Mouse (Mus musculus) MEL (cell line): Measurements from ENCODE around the gene Ano10. TPM values are rescaled to one million over a fixed set of nuclear protein-coding genes. Genes with fewer than 3 reads are reported as not detected.

Experiments used
- DNase-seq: peaks from one replicate; pipeline ENCODE4 v3.0.0; 2011; ENCODE audit warnings: low read depth, low spot score
- H3K27ac ChIP-seq: 2 replicates; pipeline ENCODE4 v1.5.1; 2012; ENCODE audit warnings: low read depth, mild to moderate bottlenecking, control low read depth, low read length, moderate library complexity; ENCODE audit not compliant: control insufficient read depth
- H3K27me3 ChIP-seq, 2 experiments: fragments of 150-350 bp in 1 of 2; sonication (generic) in 1 of 2; 2 replicates each; pipeline ENCODE4 v1.6.1; 2012; ENCODE audit warnings: low read length in 2 of 2, mild to moderate bottlenecking in 2 of 2, improper control_type of control experiment in 1 of 2, moderate library complexity in 1 of 2; ENCODE audit not compliant: insufficient read depth in 2 of 2, control insufficient read depth in 1 of 2
- H3K36me3 ChIP-seq, 2 experiments: 2 replicates each; pipeline ENCODE4 v1.6.1; 2012 to 2014; ENCODE audit warnings: low read length in 2 of 2, improper control_type of control experiment in 1 of 2, inconsistent platforms in 1 of 2, mild to moderate bottlenecking in 1 of 2; ENCODE audit not compliant: insufficient read depth in 2 of 2, control insufficient read depth in 1 of 2
- H3K4me1 ChIP-seq, 2 experiments: fragments of 150-350 bp in 1 of 2; sonication (generic) in 1 of 2; 2 replicates each; pipeline ENCODE4 v1.6.1; 2012; ENCODE audit warnings: low read length in 2 of 2, improper control_type of control experiment in 1 of 2, mild to moderate bottlenecking in 1 of 2; ENCODE audit not compliant: insufficient read depth in 2 of 2, control insufficient read depth in 1 of 2
- H3K4me3 ChIP-seq, 2 experiments: fragments of 150-350 bp in 1 of 2; sonication (generic) in 1 of 2; 2 replicates each; pipeline ENCODE4 v1.5.1; 2012; ENCODE audit warnings: low read depth in 2 of 2, low read length in 2 of 2, mild to moderate bottlenecking in 2 of 2, moderate library complexity in 2 of 2, control low read depth in 1 of 2, improper control_type of control experiment in 1 of 2; ENCODE audit not compliant: control insufficient read depth in 1 of 2, insufficient read depth in 1 of 2
- H3K79me2 ChIP-seq: 2 replicates; pipeline ENCODE4 v1.6.1; 2012; ENCODE audit warnings: mild to moderate bottlenecking, low read length, moderate library complexity; ENCODE audit not compliant: control insufficient read depth, poor library complexity, insufficient read depth
- H3K9ac ChIP-seq: 2 replicates; pipeline ENCODE4 v1.6.1; 2012; ENCODE audit warnings: low read depth, mild to moderate bottlenecking, control low read depth, low read length, moderate library complexity; ENCODE audit not compliant: control insufficient read depth, poor library complexity, severe bottlenecking
- H3K9me3 ChIP-seq: fragments of 150-350 bp; sonication (generic); replicated peaks from 2 replicates; pipeline ENCODE4 v1.6.1; 2012; ENCODE audit warnings: mild to moderate bottlenecking, low read length, improper control_type of control experiment, moderate library complexity; ENCODE audit not compliant: insufficient read depth
- BHLHE40 ChIP-seq: IDR thresholded peaks from 2 replicates; pipeline ENCODE4 v1.6.1; 2012; ENCODE audit warnings: low read depth, mild to moderate bottlenecking, inconsistent platforms, low read length, improper control_type of control experiment, borderline replicate concordance
- CHD1 ChIP-seq: IDR thresholded peaks from 2 replicates; pipeline ENCODE4 v1.6.1; 2012; ENCODE audit warnings: low read depth, mild to moderate bottlenecking, inconsistent platforms, low read length, improper control_type of control experiment
- EP300 ChIP-seq, 2 experiments: IDR thresholded peaks; 2 replicates each; pipeline ENCODE4 v1.6.1; 2011; ENCODE audit warnings: improper control_type of control experiment in 2 of 2, low read length in 2 of 2, low read depth in 1 of 2, mild to moderate bottlenecking in 1 of 2
- ETS1 ChIP-seq: IDR thresholded peaks from 2 replicates; pipeline ENCODE4 v1.6.1; 2012; ENCODE audit warnings: low read depth, mild to moderate bottlenecking, inconsistent platforms, low read length, improper control_type of control experiment, moderate library complexity
- JUND ChIP-seq: IDR thresholded peaks from 2 replicates; pipeline ENCODE4 v1.6.1; 2011; ENCODE audit warnings: low read depth, mild to moderate bottlenecking, improper control_type of control experiment, low read length
- MAX ChIP-seq: IDR thresholded peaks from 2 replicates; pipeline ENCODE4 v1.6.1; 2011; ENCODE audit warnings: low read length, improper control_type of control experiment
- MEF2A ChIP-seq: IDR thresholded peaks from 2 replicates; pipeline ENCODE4 v1.6.1; 2014; ENCODE audit warnings: low read depth, mild to moderate bottlenecking, inconsistent platforms, low read length, improper control_type of control experiment; ENCODE audit not compliant: poor library complexity, insufficient replicate concordance, severe bottlenecking; ENCODE audit errors: extremely low read depth
- NELFE ChIP-seq: IDR thresholded peaks from 2 replicates; pipeline ENCODE4 v1.6.1; 2011; ENCODE audit warnings: low read depth, low read length, improper control_type of control experiment
- POLR2AphosphoS5 ChIP-seq: IDR thresholded peaks from 2 replicates; pipeline ENCODE4 v1.6.1; 2012; ENCODE audit warnings: low read depth, borderline replicate concordance, mild to moderate bottlenecking, inconsistent platforms, low read length, moderate library complexity, mixed read lengths
- SIN3A ChIP-seq: IDR thresholded peaks from 2 replicates; pipeline ENCODE4 v1.6.1; 2012; ENCODE audit warnings: low read length, improper control_type of control experiment, inconsistent platforms
- SMC3 ChIP-seq: IDR thresholded peaks from 2 replicates; pipeline ENCODE4 v1.6.1; 2011; ENCODE audit warnings: low read depth, low read length, improper control_type of control experiment
- TBP ChIP-seq: IDR thresholded peaks from 2 replicates; pipeline ENCODE4 v1.8.0; 2011; ENCODE audit warnings: low read depth, low read length, improper control_type of control experiment
- TCF12 ChIP-seq: IDR thresholded peaks from 2 replicates; pipeline ENCODE4 v1.6.1; 2014; ENCODE audit warnings: low read depth, mild to moderate bottlenecking, inconsistent platforms, low read length, improper control_type of control experiment, moderate library complexity
- UBTF ChIP-seq: IDR thresholded peaks from 2 replicates; pipeline ENCODE4 v1.6.1; 2012; ENCODE audit warnings: low read depth, mild to moderate bottlenecking, inconsistent platforms, low read length, improper control_type of control experiment, moderate library complexity, borderline replicate concordance; ENCODE audit not compliant: insufficient read depth
- ZKSCAN1 ChIP-seq: IDR thresholded peaks from 2 replicates; pipeline ENCODE4 v1.6.1; 2012; ENCODE audit warnings: low read depth, mild to moderate bottlenecking, inconsistent platforms, low read length, improper control_type of control experiment, moderate library complexity
- ZNF384 ChIP-seq: IDR thresholded peaks from 2 replicates; pipeline ENCODE4 v1.6.1; 2012; ENCODE audit warnings: low read depth, mild to moderate bottlenecking, inconsistent platforms, low read length, improper control_type of control experiment
- polyA plus RNA-seq, 2 experiments: library from polyadenylated mRNA; stranded (reverse) in 1 of 2; unstranded in 1 of 2; fragments of >175 nt in 1 of 2; fragments of >200 nt in 1 of 2; gene quantifications; 2 replicates each; pipeline versions ENCODE4 v1.2.1 to v1.2.4; 2012; ENCODE audit warnings: low replicate concordance in 2 of 2, low read depth in 1 of 2; ENCODE audit not compliant: insufficient read length in 2 of 2, insufficient read depth in 1 of 2, missing spikeins in 1 of 2
- total RNA-seq: library from RNA; depleted of rRNA; stranded (reverse); fragments of 300-350 nt; gene quantifications from 2 replicates; pipeline ENCODE4 v1.2.3, GENCODE M21; 2012

Ano10 gene
- total and polyA plus RNA-seq, 3 experiments = 0.54 to 3.1 TPM; not detected in 1

DNA sequence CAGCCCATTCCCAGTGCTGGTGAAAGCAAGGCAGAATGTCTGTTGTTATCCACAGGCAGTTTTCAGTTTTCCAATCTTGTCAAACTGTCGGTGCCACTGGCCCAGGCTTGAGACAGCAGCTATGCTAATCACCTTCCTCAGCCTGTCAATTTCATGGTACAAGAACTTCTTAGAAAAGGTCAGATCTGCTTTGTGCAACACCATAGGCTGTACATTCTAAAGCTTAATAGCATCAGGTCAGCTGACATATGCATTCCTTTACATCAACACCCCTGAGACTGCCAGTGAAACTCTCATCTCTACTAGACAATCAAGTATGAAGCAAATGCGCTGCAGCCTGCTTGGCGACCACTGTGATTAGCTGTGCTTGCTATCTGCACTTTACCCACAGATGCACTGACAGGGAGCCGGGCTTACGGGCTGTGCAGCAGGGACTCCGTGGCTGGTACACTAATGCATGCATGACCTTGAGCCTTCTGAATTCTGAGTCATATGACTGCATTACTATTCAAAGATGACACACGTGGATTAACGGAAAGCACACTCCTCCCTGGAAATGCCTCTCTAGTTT, 53.5 kb downstream of the Ano10 start:
- no peaks in the 10 kb centered on the region for H3K4me1 ChIP-seq
- H3K36me3 ChIP-seq = no peaks in the 10 kb centered on the region
- H3K27me3 ChIP-seq = no peaks in the 10 kb centered on the region; a peak in 1 of 4 replicates
- H3K79me2 ChIP-seq = no peaks in the 10 kb centered on the region
- no peak overlapping the region for H3K4me3 ChIP-seq
- no peak overlapping the region for H3K27ac ChIP-seq
- H3K9me3 ChIP-seq = no peaks in the 10 kb centered on the region
- no peak for DNase-seq
- no peak overlapping the region for H3K9ac ChIP-seq
- TF ChIP-seq SIN3A (no peak), JUND (no peak), EP300 (IDR thresholded peaks at IDR 0.05; ENCODE audit: low read depth in 1 of 2, low read length in 2 of 2) (no peak), UBTF (no peak), TCF12 (no peak), CHD1 (no peak), POLR2AphosphoS5 (no peak), ZNF384 (no peak), BHLHE40 (no peak), MAX (no peak)

GRCm38 (mm10) chr9:122234741-122235140, 59.5 kb downstream of the Ano10 start:
- DNase-seq = no peak
- Histone ChIP-seq H3K9me3 (no peaks in the 10 kb centered on the region), H3K4me3 (no peak overlapping the region), H3K79me2 (no peaks in the 10 kb centered on the region), H3K27me3 (no peaks in the 10 kb centered on the region; a peak in 1 of 4 replicates), H3K36me3 (no peaks in the 10 kb centered on the region), H3K27ac (no peak overlapping the region), H3K4me1 (no peaks in the 10 kb centered on the region), H3K9ac (no peak overlapping the region)
- TF ChIP-seq MEF2A (no peak), EP300 (IDR thresholded peaks at IDR 0.05; ENCODE audit: low read depth in 1 of 2, low read length in 2 of 2) (no peak), NELFE (no peak), SMC3 (no peak), JUND (no peak), ETS1 (no peak), TBP (no peak), ZKSCAN1 (no peak)
